Mouse (Mus musculus) lung, embryonic 15.5 days (tissue): ENCODE results near the gene Dapk3. TPM values are rescaled to one million over a fixed set of nuclear protein-coding genes. Genes with fewer than 3 reads are reported as not detected.
"Not testable (repeated sequence)": the region's sequence is repeated elsewhere in the genome, so short reads cannot be mapped to it uniquely, and the experiment has no call there.

Experiments used
- ATAC-seq: fragments of 200-750 bp; cut with Nextera tagmentation; 2 replicates; pipeline ENCODE4 v1.8.0; 2017; ENCODE audit warnings: moderate number of reproducible peaks, borderline replicate concordance; ENCODE audit not compliant: low FRiP score, low TSS enrichment; ENCODE audit errors: extremely low read depth
- H3K27ac ChIP-seq: fragments of 300-500 bp; sonication (generic); 2 replicates; pipeline ENCODE4 v1.5.1; 2015; ENCODE audit warnings: moderate library complexity, mild to moderate bottlenecking, inconsistent platforms
- H3K27me3 ChIP-seq: fragments of 300-500 bp; sonication (generic); 2 replicates; pipeline ENCODE4 v1.6.1; 2015; ENCODE audit warnings: inconsistent platforms
- H3K36me3 ChIP-seq: fragments of 300-500 bp; sonication (generic); 2 replicates; pipeline ENCODE4 v1.6.1; 2015; ENCODE audit warnings: inconsistent platforms
- H3K4me1 ChIP-seq: fragments of 300-500 bp; sonication (generic); 2 replicates; pipeline ENCODE4 v1.6.1; 2015; ENCODE audit warnings: inconsistent platforms
- H3K4me2 ChIP-seq: fragments of 300-500 bp; sonication (generic); 2 replicates; pipeline ENCODE4 v1.6.1; 2015; ENCODE audit warnings: inconsistent platforms, mild to moderate bottlenecking, moderate library complexity
- H3K4me3 ChIP-seq: fragments of 300-500 bp; sonication (generic); 2 replicates; pipeline ENCODE4 v1.5.1; 2015; ENCODE audit warnings: mild to moderate bottlenecking, inconsistent platforms
- H3K9ac ChIP-seq: fragments of 300-500 bp; sonication (generic); 2 replicates; pipeline ENCODE4 v1.6.1; 2015; ENCODE audit warnings: inconsistent platforms
- H3K9me3 ChIP-seq: fragments of 300-500 bp; sonication (generic); 2 replicates; pipeline ENCODE4 v1.6.1; 2016; ENCODE audit warnings: inconsistent platforms
- WGBS: fragments of 180-500 bp; shearing (Covaris S2); methylation state at CpG from one replicate; pipeline ENCODE4 v1.1.7; 2015; 5-methylcytosine and 5-hydroxymethylcytosine counted together
- polyA plus RNA-seq: library from polyadenylated mRNA; unstranded; fragments of >200 nt; fragmentation: Nextera tagmentation; extraction: Ambion mirVana; gene quantifications from 2 replicates; pipeline ENCODE4 v1.2.1, GENCODE M21; 2015

Gene Dapk3
- polyA plus RNA-seq, 1 experiment from 2014 or later = 56.1 TPM

GRCm38 (mm10) chr10:81152609-81153008, 30.2 kb upstream of the Dapk3 start:
- H3K4me3 ChIP-seq = no peak overlapping the region
- no peak overlapping the region for H3K9ac ChIP-seq
- no peak for ATAC-seq
- H3K4me1 ChIP-seq = no peaks in the 10 kb centered on the region
- H3K27me3 ChIP-seq = no peaks in the 10 kb centered on the region
- WGBS = 63% methylated on average over 12 of the region's 12 CpGs
- no peak overlapping the region for H3K4me2 ChIP-seq
- H3K9me3 ChIP-seq = no peaks in the 10 kb centered on the region
- H3K36me3 ChIP-seq = peaks cover 84% of the 10 kb centered on the region
- H3K27ac ChIP-seq = no peak overlapping the region

- Histone ChIP-seq H3K9ac (no peak overlapping the region), H3K27me3 (no peaks in the 10 kb centered on the region), H3K36me3 (peaks cover 77% of the 10 kb centered on the region), H3K4me3 (no peak overlapping the region), H3K27ac (no peak overlapping the region), H3K4me2 (no peak overlapping the region), H3K4me1 (no peaks in the 10 kb centered on the region), H3K9me3 (no peaks in the 10 kb centered on the region)
- 85% methylated on average over 12 of the region's 12 CpGs for WGBS
- ATAC-seq = no peak
These were observed 28.5 kb upstream of the Dapk3 start for GRCm38 (mm10) chr10:81154313-81154712.

GRCm38 (mm10) chr10:81154736-81155135, 28.1 kb upstream of the Dapk3 start:
- H3K27ac ChIP-seq = no peak overlapping the region
- H3K9ac ChIP-seq = no peak overlapping the region
- no peaks in the 10 kb centered on the region for H3K9me3 ChIP-seq
- H3K36me3 ChIP-seq = peaks cover 73% of the 10 kb centered on the region
- H3K4me1 ChIP-seq = no peaks in the 10 kb centered on the region
- no peak for ATAC-seq
- H3K4me3 ChIP-seq = no peak overlapping the region
- no peak overlapping the region for H3K4me2 ChIP-seq
- H3K27me3 ChIP-seq = no peaks in the 10 kb centered on the region
- 80% methylated on average over 6 of the region's 6 CpGs for WGBS

- H3K27ac ChIP-seq = no peak overlapping the region
- peaks cover 50% of the 10 kb centered on the region for H3K36me3 ChIP-seq
- H3K4me3 ChIP-seq = no peak overlapping the region
- 83% methylated on average over 8 of the region's 8 CpGs for WGBS
- no peak for ATAC-seq
- no peak overlapping the region for H3K4me2 ChIP-seq
- H3K9me3 ChIP-seq = no peaks in the 10 kb centered on the region
- H3K9ac ChIP-seq = no peak overlapping the region
- H3K27me3 ChIP-seq = no peaks in the 10 kb centered on the region
- H3K4me1 ChIP-seq = peaks cover 17% of the 10 kb centered on the region
These were observed 21.0 kb upstream of the Dapk3 start for GRCm38 (mm10) chr10:81161602-81162317.

GRCm38 (mm10) chr10:81162318-81162652, 20.5 kb upstream of the Dapk3 start:
- Histone ChIP-seq H3K4me1 (peaks cover 20% of the 10 kb centered on the region), H3K36me3 (peaks cover 45% of the 10 kb centered on the region), H3K9ac (no peak overlapping the region), H3K27ac (no peak overlapping the region), H3K27me3 (no peaks in the 10 kb centered on the region), H3K4me3 (no peak overlapping the region), H3K9me3 (no peaks in the 10 kb centered on the region), H3K4me2 (no peak overlapping the region)
- WGBS = 60% methylated on average over 2 of the region's 2 CpGs
- no peak for ATAC-seq

GRCm38 (mm10) chr10:81165118-81165517, 17.7 kb upstream of the Dapk3 start:
- 56% methylated on average over 8 of the region's 8 CpGs for WGBS
- Histone ChIP-seq H3K36me3 (peaks cover 30% of the 10 kb centered on the region), H3K4me1 (peaks cover 30% of the 10 kb centered on the region), H3K4me3 (no peak overlapping the region), H3K9ac (no peak overlapping the region), H3K4me2 (no peak overlapping the region), H3K9me3 (no peaks in the 10 kb centered on the region), H3K27me3 (no peaks in the 10 kb centered on the region), H3K27ac (no peak overlapping the region)
- no peak for ATAC-seq

- peak; percentile 90 for ATAC-seq
- H3K4me2 ChIP-seq = peak within 1 kb of the TSS; percentile 77
- under 1% methylated on average over 59 of the region's 64 CpGs for WGBS
These were observed 15.4 kb upstream of the Dapk3 start, which contains the start of gene Pias4 for GRCm38 (mm10) chr10:81167200-81168086. Gene Pias4, minus strand, starts transcription at chr10:81167923.

GRCm38 (mm10) chr10:81168087-81168431, 14.7 kb upstream of the Dapk3 start:
- Histone ChIP-seq H3K4me2 (peak overlapping the region; percentile 77), H3K36me3 (peaks cover 6% of the 10 kb centered on the region), H3K27me3 (no peaks in the 10 kb centered on the region), H3K9me3 (no peaks in the 10 kb centered on the region), H3K27ac (peak overlapping the region; percentile 79), H3K4me1 (peaks cover 32% of the 10 kb centered on the region), H3K9ac (peak overlapping the region; percentile 46; the same call in 1 of the 2 replicates), H3K4me3 (peak overlapping the region; percentile 80)
- ATAC-seq = peak; percentile 52
- WGBS = 11% methylated on average over 5 of the region's 5 CpGs

More at GRCm38 (mm10) chr10:81167200-81168086, 15.4 kb upstream of the Dapk3 start, which contains the start of gene Pias4:
- Histone ChIP-seq H3K4me3 (peak within 1 kb of the TSS; percentile 80), H3K27ac (peak within 1 kb of the TSS; percentile 79), H3K36me3 (peaks cover 11% of the 10 kb centered on the region), H3K9me3 (no peaks in the 10 kb centered on the region), H3K4me1 (peaks cover 30% of the 10 kb centered on the region), H3K9ac (peak within 1 kb of the TSS; percentile 78), H3K27me3 (no peaks in the 10 kb centered on the region)

- peak; percentile 50 for ATAC-seq
- peaks cover 2% of the 10 kb centered on the region for H3K36me3 ChIP-seq
- H3K9ac ChIP-seq = peak overlapping the region; percentile 46
- 2% methylated on average over 29 of the region's 29 CpGs for WGBS
- peaks cover 38% of the 10 kb centered on the region for H3K4me1 ChIP-seq
- H3K9me3 ChIP-seq = no peaks in the 10 kb centered on the region
- peak overlapping the region; percentile 79 for H3K27ac ChIP-seq
- H3K27me3 ChIP-seq = no peaks in the 10 kb centered on the region
- H3K4me3 ChIP-seq = peak overlapping the region; percentile 80
- H3K4me2 ChIP-seq = peak overlapping the region; percentile 77
These were observed 14.1 kb upstream of the Dapk3 start for GRCm38 (mm10) chr10:81168521-81169244.

GRCm38 (mm10) chr10:81169411-81169900, 13.3 kb upstream of the Dapk3 start:
- ATAC-seq = 0 out of 2 replicates have a peak, but pooled peaks have one; percentile 20
- H3K4me2 ChIP-seq = peak overlapping the region; percentile 77
- H3K9me3 ChIP-seq, H3K9ac ChIP-seq, H3K36me3 ChIP-seq, H3K27me3 ChIP-seq, H3K4me3 ChIP-seq: not testable (repeated sequence)
- H3K27ac ChIP-seq = peak overlapping the region; percentile 44; the same call in 1 of the 2 replicates
- 19% methylated on average over 11 of the region's 14 CpGs for WGBS
- H3K4me1 ChIP-seq = peaks cover 45% of the 10 kb centered on the region

GRCm38 (mm10) chr10:81173132-81173531, 9.7 kb upstream of the Dapk3 start:
- peaks cover 45% of the 10 kb centered on the region for H3K4me1 ChIP-seq
- 0 out of 2 replicates have a peak overlapping the region, but pooled peaks have one; percentile 14 for H3K4me3 ChIP-seq
- H3K36me3 ChIP-seq = peaks cover 7% of the 10 kb centered on the region
- H3K27ac ChIP-seq = peak overlapping the region; percentile 76
- H3K4me2 ChIP-seq = peak overlapping the region; percentile 43
- no peaks in the 10 kb centered on the region for H3K27me3 ChIP-seq
- WGBS = 9% methylated on average over 21 of the region's 21 CpGs
- H3K9me3 ChIP-seq = no peaks in the 10 kb centered on the region
- H3K9ac ChIP-seq = peak overlapping the region; percentile 31
- no peak for ATAC-seq
